Mouse (Mus musculus): ENCODE data around the gene Btbd17.

Gene Btbd17

GRCm38 (mm10) chr11:114764820-114765818 is 30.6 kb downstream of the Btbd17 start, which contains the start of gene Kif19a:
TSS of gene Kif19a (plus strand) at chr11:114765388.
- peak; percentile 56 to 66 for DNase-seq

GRCm38 (mm10) chr11:114747564-114748138 is 48.1 kb downstream of the Btbd17 start:
- DNase-seq: no peak

- DNase-seq: peak; percentile 93 to 99
Measured at GRCm38 (mm10) chr11:114745134-114745533, 50.6 kb downstream of the Btbd17 start.

- DNase-seq: no peak
Measured at GRCm38 (mm10) chr11:114741451-114741850, 54.3 kb downstream of the Btbd17 start.

All from cerebellum, adult 18-20 months (tissue).